Mouse (Mus musculus): ENCODE results near the gene Zmynd8.

DNA sequence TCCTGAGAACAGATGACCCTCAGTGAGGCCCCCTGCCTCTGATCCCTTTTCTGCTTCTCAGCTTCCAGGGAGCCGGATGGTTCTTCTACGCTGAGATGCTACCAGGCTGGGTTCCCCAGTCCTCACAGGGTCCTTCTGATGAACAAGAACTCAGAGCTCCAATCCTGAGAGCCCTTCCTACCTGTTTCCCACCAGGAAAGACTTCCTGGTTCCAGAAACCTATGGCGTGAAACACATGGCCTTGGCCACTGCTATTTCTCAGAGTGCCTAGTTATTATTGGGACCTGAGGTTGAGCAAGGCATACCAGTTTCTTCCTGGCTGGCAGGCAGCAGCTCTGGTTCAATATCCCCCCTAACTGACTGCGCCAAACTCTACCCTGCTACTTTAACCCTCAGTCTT is 3.1 kb downstream of the Zmynd8 start:
- TF ChIP-seq CTCF (IDR thresholded peaks at IDR 0.05 in 2 of 3, conservative IDR thresholded peaks at IDR 0.05 in 1 of 3; ENCODE audit: control insufficient read depth in 1 of 3, insufficient read depth in 1 of 3, low read depth in 2 of 3, low read length in 3 of 3, poor library complexity in 1 of 3, severe bottlenecking in 1 of 3) = no peak
- no peak for TF ChIP-seq ZC3H11A (IDR thresholded peaks at IDR 0.05; ENCODE audit: low read depth, low read length)
- no peak for TF ChIP-seq POLR2A (IDR thresholded peaks at IDR 0.05; ENCODE audit: control insufficient read depth in 1 of 2, insufficient read depth in 1 of 2, low read depth in 1 of 2, low read length in 2 of 2, poor library complexity in 1 of 2)
- TF ChIP-seq CHD2 (IDR thresholded peaks at IDR 0.05; ENCODE audit: low read length) = no peak
- no peak for TF ChIP-seq EP300 (IDR thresholded peaks at IDR 0.05; ENCODE audit: low read depth in 1 of 2, low read length in 2 of 2)
- TF ChIP-seq POLR2AphosphoS5 (IDR thresholded peaks at IDR 0.05; ENCODE audit: borderline replicate concordance, low read depth, low read length) = no peak
- TF ChIP-seq JUND (IDR thresholded peaks at IDR 0.05; ENCODE audit: low read depth, low read length) = no peak
- no peak for TF ChIP-seq TCF12 (IDR thresholded peaks at IDR 0.05; ENCODE audit: low read depth, low read length)
- TF ChIP-seq GATA1 (IDR thresholded peaks at IDR 0.05; ENCODE audit: low read depth, low read length) = no peak
- no peak for TF ChIP-seq POLR2AphosphoS2 (IDR thresholded peaks at IDR 0.05; ENCODE audit: low read length)

Measured in MEL (cell line).